Mouse (Mus musculus) liver, adult 2 months (tissue): ENCODE measurements at regions not wholly inside any gene's neighbourhood (a gene's known extent, or its start where the extent isn't known, plus 50 kb on each side); places are given as distances from the start of the nearest gene placed in this dataset.

Source experiments
- DNase-seq: peaks from one replicate; pipeline ENCODE4 v3.0.0-alpha.2; 2011; ENCODE audit warnings: low read depth, low spot score; ENCODE audit errors: extremely low read depth
- H3K27ac ChIP-seq: fragments of 200-500 bp; replicated peaks from 2 replicates; pipeline ENCODE4 v1.5.1; 2012; ENCODE audit warnings: low read depth, mild to moderate bottlenecking, control low read depth, inconsistent platforms, low read length; ENCODE audit not compliant: insufficient read depth
- H3K27me3 ChIP-seq: fragments of 200-500 bp; 2 replicates; pipeline ENCODE4 v1.6.1; 2012; ENCODE audit warnings: mild to moderate bottlenecking, moderate library complexity, low read length, inconsistent platforms; ENCODE audit not compliant: control insufficient read depth, insufficient read depth
- H3K36me3 ChIP-seq: fragments of 200-500 bp; 2 replicates; pipeline ENCODE4 v1.6.1; 2012; ENCODE audit warnings: low read length, inconsistent platforms; ENCODE audit not compliant: control insufficient read depth, insufficient read depth
- H3K4me1 ChIP-seq: fragments of 200-500 bp; 2 replicates; pipeline ENCODE4 v1.6.1; 2011; ENCODE audit warnings: low read length; ENCODE audit not compliant: control insufficient read depth, insufficient read depth
- H3K4me3 ChIP-seq: fragments of 200-500 bp; 2 replicates; pipeline ENCODE4 v1.5.1; 2011; ENCODE audit warnings: low read depth, mild to moderate bottlenecking, control low read depth, low read length, moderate library complexity; ENCODE audit not compliant: insufficient read depth
- H3K79me2 ChIP-seq: fragments of 200-500 bp; 2 replicates; pipeline ENCODE4 v1.6.1; 2012; ENCODE audit warnings: inconsistent platforms, mild to moderate bottlenecking, low read length, moderate library complexity; ENCODE audit not compliant: control insufficient read depth, insufficient read depth
- H3K9ac ChIP-seq: fragments of 200-500 bp; 2 replicates; pipeline ENCODE4 v1.6.1; 2012; ENCODE audit warnings: low read depth, mild to moderate bottlenecking, control low read depth, inconsistent platforms, low read length
- CTCF ChIP-seq: fragments of 200-500 bp; IDR thresholded peaks from 2 replicates; pipeline ENCODE4 v1.5.1; 2011; ENCODE audit warnings: low read depth, low read length, control low read depth
- POLR2A ChIP-seq: fragments of 200-500 bp; IDR thresholded peaks from 2 replicates; pipeline ENCODE4 v1.6.1; 2011; ENCODE audit warnings: low read length, control low read depth; ENCODE audit not compliant: insufficient read depth; ENCODE audit errors: extremely low read depth
- WGBS: fragments of 180-500 bp; shearing (Covaris S2); methylation state at CpG from one replicate; pipeline ENCODE4 v1.1.7; 2018; 5-methylcytosine and 5-hydroxymethylcytosine counted together

DNA sequence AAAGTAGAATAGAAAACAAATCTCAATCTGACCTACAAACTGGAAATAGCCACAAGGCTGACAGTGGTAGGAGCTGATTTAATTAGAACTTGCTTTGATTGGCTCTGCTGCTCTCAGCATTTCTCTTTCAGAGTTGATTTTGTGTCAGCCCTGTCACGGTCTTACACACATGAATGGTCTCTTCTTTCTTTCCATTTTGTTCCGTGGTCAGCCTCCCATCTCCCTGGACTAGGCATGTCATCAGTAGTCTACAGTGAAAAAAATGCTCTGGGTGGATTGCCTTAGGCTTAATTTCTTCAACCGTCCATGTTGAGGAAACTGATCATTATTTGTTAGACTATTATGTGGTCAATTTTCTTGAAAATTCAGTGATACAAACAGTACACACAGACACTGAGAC, 285.0 kb downstream of the Nup35 start:
- no peak for DNase-seq
- Histone ChIP-seq H3K36me3 (no peaks in the 10 kb centered on the region), H3K27ac (no peak overlapping the region), H3K9ac (no peak overlapping the region), H3K4me3 (no peak overlapping the region), H3K27me3 (no peaks in the 10 kb centered on the region), H3K79me2 (no peaks in the 10 kb centered on the region), H3K4me1 (no peaks in the 10 kb centered on the region)
- TF ChIP-seq CTCF: no peak
- no peak for TF ChIP-seq POLR2A
- WGBS: 80% methylated on average over 3 of the region's 3 CpGs

DNA sequence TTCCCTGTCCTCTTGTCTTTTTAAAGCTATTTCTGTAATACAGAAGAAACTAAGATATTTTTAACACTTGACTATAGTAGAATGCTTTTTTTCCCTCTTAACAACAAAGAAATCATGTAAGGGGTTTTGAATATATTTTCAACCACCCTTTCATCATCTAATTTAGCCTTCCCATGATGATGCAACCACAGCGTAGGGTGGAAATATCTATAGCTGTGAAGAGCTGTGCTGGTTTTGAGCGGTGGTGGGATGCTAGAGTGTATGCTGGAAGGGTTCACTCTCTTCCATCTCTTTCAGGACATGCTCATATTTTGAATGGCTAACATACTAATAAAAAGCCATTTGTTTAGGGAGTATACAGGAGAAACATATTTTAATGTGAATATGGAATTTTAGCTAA, 296.4 kb downstream of the Nup35 start:
- 89% methylated on average over 2 of the region's 2 CpGs for WGBS
- H3K9ac ChIP-seq: no peak overlapping the region

DNA sequence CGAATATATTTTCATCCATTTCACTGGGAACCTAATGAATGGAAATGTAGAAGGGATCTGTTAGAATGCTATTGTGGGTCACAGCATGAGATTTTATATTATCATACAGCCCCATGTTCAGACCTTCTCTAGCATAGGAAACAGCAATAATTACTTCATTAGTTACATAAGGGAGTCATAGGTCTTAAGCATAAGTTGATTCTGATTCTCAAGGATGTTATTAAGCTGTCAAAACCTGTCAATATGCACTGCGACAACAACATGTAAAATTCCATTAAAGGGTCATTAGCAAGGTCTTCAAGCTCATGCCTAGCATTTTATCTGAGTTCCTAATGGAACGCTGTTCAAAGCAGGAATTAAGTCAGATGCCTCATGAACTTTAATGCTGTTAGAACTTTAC, 328.5 kb downstream of the Nup35 start:
- no peak for DNase-seq
- H3K36me3 ChIP-seq: no peaks in the 10 kb centered on the region
- WGBS: 86% methylated on average over 3 of the region's 3 CpGs
- H3K79me2 ChIP-seq: no peaks in the 10 kb centered on the region
- no peak overlapping the region for H3K9ac ChIP-seq
- H3K27me3 ChIP-seq: no peaks in the 10 kb centered on the region
- no peak overlapping the region for H3K4me3 ChIP-seq
- no peak overlapping the region for H3K27ac ChIP-seq
- no peaks in the 10 kb centered on the region for H3K4me1 ChIP-seq
- TF ChIP-seq POLR2A (no peak), CTCF (no peak)

More for the DNA sequence above, 296.4 kb downstream of the Nup35 start:
- H3K27ac ChIP-seq: no peak overlapping the region
- H3K4me1 ChIP-seq: no peaks in the 10 kb centered on the region
- no peaks in the 10 kb centered on the region for H3K36me3 ChIP-seq
- no peak overlapping the region for H3K4me3 ChIP-seq
- no peak for DNase-seq
- H3K79me2 ChIP-seq: no peaks in the 10 kb centered on the region
- TF ChIP-seq CTCF (no peak), POLR2A (no peak)
- no peaks in the 10 kb centered on the region for H3K27me3 ChIP-seq

DNA sequence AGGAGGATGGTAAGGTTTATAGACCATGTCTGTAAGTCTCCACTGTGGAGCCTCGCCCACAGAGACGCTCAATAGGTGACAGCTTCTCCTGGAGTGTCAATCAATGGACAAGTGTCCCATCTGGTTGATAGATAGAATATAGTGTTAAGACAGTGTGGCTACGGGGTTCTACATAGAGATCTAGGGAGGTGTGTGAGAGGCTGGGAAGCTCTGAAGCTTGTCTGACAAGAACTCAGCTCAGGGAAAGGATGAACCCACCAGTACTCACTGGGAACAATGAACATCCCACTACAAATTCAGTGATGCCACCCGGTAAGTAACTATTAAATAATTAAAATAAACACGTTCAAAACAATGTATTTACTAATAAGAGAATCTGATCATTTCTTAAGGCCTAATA, 349.7 kb downstream of the Nup35 start:
- TF ChIP-seq CTCF (no peak), POLR2A (no peak)
- WGBS: 85% methylated on average over 5 of the region's 5 CpGs
- Histone ChIP-seq H3K9ac (no peak overlapping the region), H3K27me3 (no peaks in the 10 kb centered on the region), H3K4me3 (no peak overlapping the region), H3K36me3 (no peaks in the 10 kb centered on the region), H3K4me1 (no peaks in the 10 kb centered on the region), H3K27ac (no peak overlapping the region), H3K79me2 (no peaks in the 10 kb centered on the region)
- DNase-seq: no peak

DNA sequence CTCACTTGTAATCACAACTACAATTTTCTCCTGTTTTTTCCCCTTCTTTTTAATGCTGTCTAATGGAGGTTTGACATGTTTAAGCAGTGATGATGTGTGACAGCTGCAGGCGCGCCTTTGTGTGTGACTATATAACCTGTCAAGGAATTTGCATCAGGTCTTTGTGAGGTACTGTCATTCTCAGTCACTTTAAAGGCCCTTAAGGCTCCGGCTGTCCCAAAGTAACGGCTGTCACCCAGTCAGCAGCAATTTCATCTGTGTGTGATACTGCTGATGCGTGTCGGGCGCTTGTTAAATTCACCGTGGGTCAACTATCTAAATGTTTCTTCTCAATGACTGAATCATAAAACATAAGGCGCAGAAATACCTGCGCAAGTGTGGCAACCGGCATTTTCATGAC, 350.2 kb downstream of the Nup35 start:
- H3K9ac ChIP-seq: no peak overlapping the region
- no peaks in the 10 kb centered on the region for H3K27me3 ChIP-seq
- no peaks in the 10 kb centered on the region for H3K4me1 ChIP-seq
- H3K4me3 ChIP-seq: no peak overlapping the region
- no peak for TF ChIP-seq POLR2A
- no peak for TF ChIP-seq CTCF
- no peaks in the 10 kb centered on the region for H3K79me2 ChIP-seq
- WGBS: 91% methylated on average over 11 of the region's 11 CpGs
- DNase-seq: no peak
- no peak overlapping the region for H3K27ac ChIP-seq
- no peaks in the 10 kb centered on the region for H3K36me3 ChIP-seq

DNA sequence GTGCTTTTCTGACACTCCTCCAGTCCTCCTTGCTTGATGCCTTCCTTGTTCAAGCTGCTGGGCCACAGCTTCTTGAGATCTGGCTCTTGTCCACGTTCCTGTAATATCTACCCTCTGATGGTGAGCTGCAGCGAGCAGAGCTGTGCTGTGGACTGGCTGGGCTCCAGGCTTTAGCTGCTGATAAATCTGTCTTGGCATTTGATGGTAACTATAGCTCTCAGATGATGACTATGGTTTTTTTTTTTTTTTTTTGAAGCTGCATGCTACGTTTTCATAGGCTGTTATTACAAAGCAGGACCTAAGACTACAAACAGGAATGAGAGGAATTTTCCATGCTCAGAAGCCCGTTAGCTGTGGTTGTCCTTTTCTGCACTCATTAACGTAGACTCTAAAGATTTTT, 352.3 kb downstream of the Nup35 start:
- Histone ChIP-seq H3K79me2 (no peaks in the 10 kb centered on the region), H3K9ac (no peak overlapping the region), H3K4me1 (no peaks in the 10 kb centered on the region), H3K27ac (no peak overlapping the region), H3K36me3 (no peaks in the 10 kb centered on the region), H3K4me3 (no peak overlapping the region), H3K27me3 (no peaks in the 10 kb centered on the region)
- no peak for TF ChIP-seq CTCF
- DNase-seq: no peak
- WGBS: 59% methylated on average over 5 of the region's 5 CpGs
